Mouse (Mus musculus): ENCODE results near the gene Plin2. TPM values are rescaled to one million over a fixed set of nuclear protein-coding genes. Genes with fewer than 3 reads are reported as not detected.

Plin2 gene
- polyA plus RNA-seq, 1 experiment from 2014 or later, result 75.0 TPM

GRCm38 (mm10) chr4:86620506-86620905, 49.4 kb downstream of the Plin2 start:
- no peak overlapping the region for H3K4me3 ChIP-seq
- no peak overlapping the region for H3K9ac ChIP-seq
- no peaks in the 10 kb centered on the region for H3K9me3 ChIP-seq
- no peaks in the 10 kb centered on the region for H3K36me3 ChIP-seq
- H3K4me2 ChIP-seq, result no peak overlapping the region
- H3K27me3 ChIP-seq, result no peaks in the 10 kb centered on the region
- no peak for ATAC-seq (ENCODE audit: insufficient number of reproducible peaks, low FRiP score, low TSS enrichment, low read depth)
- H3K27ac ChIP-seq, result no peak overlapping the region
- WGBS, result 60% methylated on average over 2 of the region's 2 CpGs
- H3K4me1 ChIP-seq, result no peaks in the 10 kb centered on the region

DNA sequence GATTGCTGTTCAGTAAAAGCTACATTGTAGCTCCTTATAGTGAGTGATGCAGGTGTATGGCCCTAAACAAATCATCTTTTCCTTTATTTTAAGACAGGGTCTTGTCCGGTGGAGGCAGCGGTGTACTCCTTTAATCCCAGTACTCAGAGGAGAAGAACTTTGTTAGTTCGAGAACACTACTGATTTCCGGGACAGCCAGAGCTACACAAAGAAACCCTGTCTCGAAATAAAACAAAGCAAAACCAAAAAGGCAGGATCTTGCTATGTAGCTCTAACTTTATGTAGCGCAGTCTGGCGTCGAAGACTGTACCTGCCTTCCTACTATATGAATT, 57.6 kb downstream of the Plin2 start:
- Histone ChIP-seq H3K9ac (peak overlapping the region; percentile 55; the same call in 1 of the 2 replicates), H3K4me2 (peak overlapping the region; percentile 88), H3K27ac (peak overlapping the region; percentile 74), H3K27me3 (no peaks in the 10 kb centered on the region), H3K36me3 (no peaks in the 10 kb centered on the region), H3K4me3 (peak overlapping the region; percentile 90), H3K9me3 (no peaks in the 10 kb centered on the region), H3K4me1 (peaks cover 5% of the 10 kb centered on the region)
- no peak; the same call in 1 of the 2 replicates for ATAC-seq (ENCODE audit: insufficient number of reproducible peaks, low FRiP score, low TSS enrichment, low read depth)
- WGBS, result 34% methylated on average over 8 of the region's 8 CpGs

GRCm38 (mm10) chr4:86611524-86612288, 58.2 kb downstream of the Plin2 start, which contains the start of gene Haus6:
Haus6 (minus strand) TSS chr4:86612055.
- Histone ChIP-seq H3K27me3 (no peaks in the 10 kb centered on the region), H3K4me1 (peaks cover 5% of the 10 kb centered on the region), H3K36me3 (peaks cover under 1% of the 10 kb centered on the region; the same call in 1 of the 2 replicates), H3K4me3 (peak within 1 kb of the TSS; percentile 90), H3K4me2 (peak within 1 kb of the TSS; percentile 88), H3K9me3 (no peaks in the 10 kb centered on the region), H3K27ac (peak within 1 kb of the TSS; percentile 82), H3K9ac (peak within 1 kb of the TSS; percentile 89)
- under 1% methylated on average over 59 of the region's 59 CpGs for WGBS
- ATAC-seq (ENCODE audit: insufficient number of reproducible peaks, low FRiP score, low TSS enrichment, low read depth), result peak; percentile 99

Other genes with a start within 250 kb of the Plin2 start
- 0.17 and 0.65 TPM in 2 replicates for gene Saxo1, start 111.7 kb downstream of the Plin2 start, polyA plus RNA-seq (2015; fragmentation: Nextera tagmentation; extraction: Ambion mirVana)
- gene Rraga, start 94.4 kb downstream of the Plin2 start, polyA plus RNA-seq (2015; fragmentation: Nextera tagmentation; extraction: Ambion mirVana), result 75.4 and 95.2 TPM in 2 replicates
- 13.5 and 14.8 TPM in 2 replicates for gene Haus6, start 58.0 kb downstream of the Plin2 start, polyA plus RNA-seq (2015; fragmentation: Nextera tagmentation; extraction: Ambion mirVana)
- gene Dennd4c, start 78.5 kb upstream of the Plin2 start, polyA plus RNA-seq (2015; fragmentation: Nextera tagmentation; extraction: Ambion mirVana), result 6.8 and 7.7 TPM in 2 replicates
- 673 and 748 TPM in 2 replicates for gene Rps6, start 187.4 kb upstream of the Plin2 start, polyA plus RNA-seq (2015; fragmentation: Nextera tagmentation; extraction: Ambion mirVana)
- gene Acer2, start 204.3 kb upstream of the Plin2 start, polyA plus RNA-seq (2015; fragmentation: Nextera tagmentation; extraction: Ambion mirVana), result 14.5 and 16.3 TPM in 2 replicates

Data from limb, embryonic 15.5 days (tissue).